Mouse (Mus musculus) heart, adult 2 months (tissue): Measurements from ENCODE around the gene Dusp7. TPM values are rescaled to one million over a fixed set of nuclear protein-coding genes. Genes with fewer than 3 reads are reported as not detected.

Source experiments
- DNase-seq, 2 experiments: peaks; one replicate each; pipeline ENCODE4 v3.0.0; 2021
- H3K27ac ChIP-seq: fragments of 200-600 bp; 2 replicates; pipeline ENCODE4 v1.8.1; 2022
- H3K27me3 ChIP-seq: fragments of 200-500 bp; 2 replicates; pipeline ENCODE4 v1.6.1; 2012; ENCODE audit warnings: mild to moderate bottlenecking, low read length, inconsistent platforms, mixed read lengths; ENCODE audit not compliant: control insufficient read depth, insufficient read depth
- H3K36me3 ChIP-seq: fragments of 200-500 bp; 2 replicates; pipeline ENCODE4 v1.6.1; 2012; ENCODE audit warnings: low read length, inconsistent platforms; ENCODE audit not compliant: control insufficient read depth, insufficient read depth
- H3K4me1 ChIP-seq: fragments of 200-500 bp; 2 replicates; pipeline ENCODE4 v1.6.1; 2011; ENCODE audit warnings: low read length; ENCODE audit not compliant: control insufficient read depth, insufficient read depth
- H3K4me3 ChIP-seq: fragments of 200-600 bp; 2 replicates; pipeline ENCODE4 v1.8.1; 2022
- H3K79me2 ChIP-seq: fragments of 200-500 bp; replicated peaks from 2 replicates; pipeline ENCODE4 v1.6.1; 2012; ENCODE audit warnings: mild to moderate bottlenecking, inconsistent platforms, low read length, moderate library complexity, mixed read lengths; ENCODE audit not compliant: control insufficient read depth, insufficient read depth
- H3K9ac ChIP-seq: fragments of 200-500 bp; 2 replicates; pipeline ENCODE4 v1.6.1; 2012; ENCODE audit warnings: low read depth, mild to moderate bottlenecking, control low read depth, inconsistent platforms, low read length, mixed read lengths
- CTCF ChIP-seq: fragments of 200-600 bp; IDR thresholded peaks from 2 replicates; pipeline ENCODE4 v1.8.1; 2022; ENCODE audit warnings: antibody characterized with exemption, mild to moderate bottlenecking, moderate library complexity
- EP300 ChIP-seq: fragments of 200-500 bp; IDR thresholded peaks from 2 replicates; pipeline ENCODE4 v1.6.1; 2011; ENCODE audit warnings: low read depth, low read length, control low read depth; ENCODE audit not compliant: insufficient read depth
- POLR2A ChIP-seq: fragments of 200-500 bp; IDR thresholded peaks from 2 replicates; pipeline ENCODE4 v1.6.1; 2011; ENCODE audit warnings: mild to moderate bottlenecking, low read depth, low read length, control low read depth; ENCODE audit not compliant: insufficient read depth
- WGBS: fragments of 180-500 bp; shearing (Covaris S2); methylation state at CpG from one replicate; pipeline ENCODE4 v1.1.7; 2018; 5-methylcytosine and 5-hydroxymethylcytosine counted together
- intact Hi-C: fragments of 180-260 bp; cut with DNase I; formaldehyde crosslinking; loops from one replicate; pipeline ENCODE4 v1.15.1; 2025
- long read RNA-seq: library from polyadenylated mRNA; stranded (forward); transcript quantifications from one replicate; pipeline ENCODE4 v2.0.0, GENCODE M21; 2021
- polyA plus RNA-seq: library from polyadenylated mRNA; depleted of rRNA; stranded (reverse); fragments of >200 nt; gene quantifications from 2 replicates; pipeline ENCODE4 v1.2.3, GENCODE M21; 2012; rRNA removed
- total RNA-seq, 2 experiments: library from RNA; stranded (reverse); gene quantifications; 2 replicates each; pipeline ENCODE4 v1.2.3; 2021

Gene Dusp7
- total RNA-seq: 10 to 100 TPM; 47.6 to 64.9 TPM
- 102 and 118 TPM in 2 replicates for polyA plus RNA-seq
- long read RNA-seq, transcript Dusp7-201 (3 exons, 3,213 nt): major isoform, 11 of 21 reads
- long read RNA-seq, partial matches to known transcripts: 9 of 21 reads
- long read RNA-seq, other reads (novel, unspliced or antisense): 1 of 21 reads

- H3K79me2 ChIP-seq: peaks cover 13% of the 10 kb centered on the region
- H3K36me3 ChIP-seq: peaks cover 6% of the 10 kb centered on the region; the same call in 1 of the 2 replicates
- peak; percentile 93 to 95 for DNase-seq
- H3K4me1 ChIP-seq: peaks cover 13% of the 10 kb centered on the region
- H3K27ac ChIP-seq: peak within 1 kb of the TSS; percentile 96
- 3% methylated on average over 57 of the region's 57 CpGs for WGBS
- peak; percentile 14; the same call in 1 of the 2 replicates for TF ChIP-seq CTCF
- TF ChIP-seq POLR2A: peak; percentile 51; the same call in 1 of the 2 replicates
- TF ChIP-seq EP300: no peak
- H3K4me3 ChIP-seq: peak within 1 kb of the TSS; percentile 97
- peak within 1 kb of the TSS; percentile 91 for H3K9ac ChIP-seq
- H3K27me3 ChIP-seq: no peaks in the 10 kb centered on the region
- intact Hi-C loops: loop anchor here (5.0 kb wide), 1 partner anchor 109 kb away; the partner anchor contains the start of genes Parp3 and Rrp9
Measured at GRCm38 (mm10) chr9:106368112-106368717, at the start of gene Dusp7. Gene Dusp7 (plus strand): TSS chr9:106368632.

DNA sequence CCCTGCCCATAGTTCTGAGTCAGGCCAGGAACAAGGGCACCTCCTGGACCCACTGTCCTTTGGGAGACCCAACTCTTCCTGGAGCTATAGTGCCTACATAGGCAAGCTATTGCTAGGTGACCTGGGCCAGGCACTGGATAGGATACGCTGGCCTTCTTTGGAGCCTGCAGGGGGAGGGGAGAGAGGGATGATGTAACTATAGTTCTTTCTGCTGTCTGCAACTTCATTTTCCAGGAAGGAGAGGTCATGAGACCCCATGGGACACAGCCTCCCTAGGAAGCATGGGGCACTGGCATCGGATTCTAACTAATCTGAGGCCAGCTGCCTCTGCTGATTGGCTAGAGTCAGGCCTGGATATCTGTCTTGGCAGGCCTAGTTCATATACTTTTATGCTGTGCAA is 49.3 kb upstream of the Dusp7 start:
- H3K9ac ChIP-seq: no peak overlapping the region
- intact Hi-C loops: no loop called here
- 8% methylated on average over 2 of the region's 2 CpGs for WGBS
- no peaks in the 10 kb centered on the region for H3K27me3 ChIP-seq
- H3K27ac ChIP-seq: peak overlapping the region; percentile 52
- H3K4me1 ChIP-seq: peaks cover 18% of the 10 kb centered on the region
- peak in 1 of 2 experiments; percentile 27 for DNase-seq
- no peaks in the 10 kb centered on the region for H3K79me2 ChIP-seq
- TF ChIP-seq POLR2A (no peak), EP300 (no peak), CTCF (no peak)
- H3K36me3 ChIP-seq: no peaks in the 10 kb centered on the region
- H3K4me3 ChIP-seq: no peak overlapping the region

DNA sequence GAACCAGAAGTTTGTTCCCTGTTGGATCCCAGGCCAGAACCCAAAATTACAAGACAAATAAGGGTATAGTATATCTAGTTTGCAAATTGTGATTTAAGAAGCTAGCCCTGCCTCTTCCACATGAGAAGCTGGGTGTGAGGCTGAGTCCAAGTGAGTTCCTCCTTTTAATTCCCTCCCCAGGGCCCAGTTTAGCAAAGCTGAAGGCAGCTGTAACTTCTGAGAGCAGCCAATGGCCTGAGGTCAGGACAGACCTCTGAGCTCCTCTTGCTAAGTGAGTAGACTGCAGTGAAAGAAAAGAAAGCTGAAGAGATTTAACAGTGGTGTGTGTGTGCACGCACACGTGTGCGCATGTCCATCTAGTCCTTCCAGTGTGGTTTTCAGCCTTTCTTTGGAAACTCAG is 45.9 kb upstream of the Dusp7 start:
- Histone ChIP-seq H3K27me3 (no peaks in the 10 kb centered on the region), H3K4me1 (peaks cover 21% of the 10 kb centered on the region), H3K79me2 (no peaks in the 10 kb centered on the region), H3K4me3 (no peak overlapping the region), H3K27ac (peak overlapping the region; percentile 33), H3K9ac (no peak overlapping the region), H3K36me3 (no peaks in the 10 kb centered on the region)
- peak in 1 of 2 experiments; percentile 45 for DNase-seq
- TF ChIP-seq POLR2A (no peak), CTCF (no peak), EP300 (no peak)
- intact Hi-C loops: no loop called here
- WGBS: 81% methylated on average over 3 of the region's 3 CpGs

DNA sequence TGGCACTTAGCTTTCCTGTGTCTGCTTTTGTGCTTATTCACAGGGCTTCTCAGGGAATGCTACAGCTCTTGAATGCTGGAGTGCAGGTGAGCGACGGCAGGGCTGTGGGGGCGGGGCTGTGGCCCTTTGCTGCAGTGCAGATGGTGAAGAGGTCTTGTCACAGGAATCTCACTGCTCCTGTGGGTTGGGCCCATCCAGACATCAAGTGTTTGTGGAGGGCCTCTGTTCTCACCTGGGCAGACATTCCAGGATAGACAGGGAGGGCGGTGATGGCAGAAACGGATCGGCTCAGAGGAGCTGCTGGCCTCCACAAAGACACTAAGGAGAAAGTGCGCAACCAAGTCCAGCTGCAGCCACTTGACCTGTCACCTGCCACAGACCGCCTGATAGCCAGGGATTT is 42.2 kb upstream of the Dusp7 start:
- no peak for DNase-seq
- Histone ChIP-seq H3K79me2 (no peaks in the 10 kb centered on the region), H3K4me3 (no peak overlapping the region), H3K27ac (no peak overlapping the region), H3K27me3 (no peaks in the 10 kb centered on the region), H3K36me3 (no peaks in the 10 kb centered on the region), H3K4me1 (peaks cover 9% of the 10 kb centered on the region), H3K9ac (no peak overlapping the region)
- 93% methylated on average over 8 of the region's 8 CpGs for WGBS
- intact Hi-C loops: no loop called here
- TF ChIP-seq POLR2A: no peak
- TF ChIP-seq CTCF: no peak
- no peak for TF ChIP-seq EP300

- H3K9ac ChIP-seq: no peak overlapping the region
- no peaks in the 10 kb centered on the region for H3K79me2 ChIP-seq
- no peak overlapping the region for H3K27ac ChIP-seq
- H3K27me3 ChIP-seq: no peaks in the 10 kb centered on the region
- 77% methylated on average over 8 of the region's 8 CpGs for WGBS
- no peak overlapping the region for H3K4me3 ChIP-seq
- peaks cover 7% of the 10 kb centered on the region for H3K4me1 ChIP-seq
- TF ChIP-seq POLR2A (no peak), EP300 (no peak), CTCF (no peak)
- intact Hi-C loops: no loop called here
- no peak for DNase-seq
- H3K36me3 ChIP-seq: no peaks in the 10 kb centered on the region
Measured at GRCm38 (mm10) chr9:106327125-106327809, 41.2 kb upstream of the Dusp7 start.
